Mouse (Mus musculus) C2C12 (cell line): ENCODE measurements around the gene Cgnl1.

Experiments
- CEBPB ChIP-seq: IDR thresholded peaks from one replicate; pipeline ENCODE4 v1.6.1; 2011; ENCODE audit warnings: low read depth, mild to moderate bottlenecking, control low read depth, moderate library complexity
- CTCF ChIP-seq: IDR thresholded peaks from one replicate; pipeline ENCODE4 v1.5.1; 2011; ENCODE audit not compliant: control insufficient read depth, insufficient read depth, insufficient read length
- MAX ChIP-seq: IDR thresholded peaks from one replicate; pipeline ENCODE4 v1.6.1; 2011; ENCODE audit warnings: mild to moderate bottlenecking, control low read depth
- MYOD1 ChIP-seq: IDR thresholded peaks from one replicate; pipeline ENCODE4 v1.6.1; 2011; ENCODE audit warnings: low read depth; ENCODE audit not compliant: control insufficient read depth, insufficient read length
- MYOG ChIP-seq: IDR thresholded peaks from one replicate; pipeline ENCODE4 v1.6.1; 2011; ENCODE audit not compliant: control insufficient read depth, insufficient read length; ENCODE audit errors: extremely low read depth

DNA sequence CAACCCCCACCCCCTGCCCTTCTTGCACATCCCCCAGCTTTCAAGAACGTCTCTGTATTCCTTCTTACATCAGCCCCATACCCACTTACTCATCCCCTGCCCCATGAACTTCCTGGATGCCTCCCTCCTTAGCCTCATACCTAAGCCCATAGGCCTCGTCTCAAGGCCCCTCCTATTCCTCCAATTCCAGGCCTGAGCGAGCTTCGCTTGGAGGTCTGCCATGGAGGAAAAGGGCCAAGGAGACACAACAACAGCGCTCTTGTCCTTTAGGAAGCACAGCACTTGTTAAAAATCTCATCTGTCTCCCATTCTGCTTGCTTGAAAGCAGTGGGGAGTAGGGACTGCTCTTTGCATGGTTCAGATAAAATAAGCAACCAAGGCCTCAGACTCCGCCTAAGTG, 143.1 kb downstream of the Cgnl1 start:
- no peak for TF ChIP-seq CTCF
- no peak for TF ChIP-seq CEBPB
- TF ChIP-seq MYOG, result no peak
- TF ChIP-seq MAX, result no peak
- TF ChIP-seq MYOD1, result no peak
